Mouse (Mus musculus) spleen, postnatal 10 days (tissue): ENCODE results near the gene Iqsec1.

Source experiments
- DNase-seq, 2 experiments: peaks; one replicate each; pipeline ENCODE4 v3.0.0; 2021 to 2022; ENCODE audit warnings: low spot score in 2 of 2

Iqsec1 gene

DNA sequence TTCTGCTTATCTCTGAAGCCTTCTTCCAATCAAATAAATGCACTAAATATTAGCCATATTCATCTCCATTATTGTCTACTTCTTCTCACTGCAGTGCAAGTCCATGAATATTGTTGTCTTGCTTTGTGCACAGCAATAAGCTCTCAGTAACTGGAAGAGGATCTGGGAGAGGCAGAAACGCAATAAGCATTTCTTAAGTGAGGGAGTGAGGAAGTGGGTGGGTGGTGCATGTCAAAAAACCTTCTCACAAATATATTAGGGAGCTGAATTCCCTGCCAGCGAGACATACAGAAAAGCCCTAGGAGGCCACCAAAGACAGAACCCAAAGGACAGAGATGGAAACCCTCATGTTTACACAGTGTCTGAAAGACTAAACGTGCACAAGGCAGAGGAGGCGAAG lies 35.1 kb downstream of the Iqsec1 start:
- DNase-seq: no peak

DNA sequence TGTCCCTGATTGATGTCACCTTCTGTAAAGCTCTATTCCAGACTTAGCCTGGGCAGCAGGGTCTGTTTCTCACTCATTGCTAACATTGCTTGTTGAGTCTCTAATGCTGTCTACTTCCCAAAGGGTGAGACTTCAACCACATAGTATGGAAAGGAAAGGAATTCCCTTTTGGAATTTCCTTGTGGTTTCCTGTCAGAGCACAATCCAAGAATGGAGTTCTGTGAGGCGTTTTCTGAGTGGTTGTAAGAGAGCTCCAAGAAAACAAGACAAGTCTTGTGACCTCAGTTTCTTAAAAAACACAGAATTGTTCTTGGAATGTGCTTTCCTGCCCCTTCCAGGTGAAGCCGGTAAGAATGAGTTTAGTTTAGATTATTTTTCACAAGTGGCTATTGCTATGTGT lies 37.5 kb downstream of the Iqsec1 start:
- DNase-seq: no peak

DNA sequence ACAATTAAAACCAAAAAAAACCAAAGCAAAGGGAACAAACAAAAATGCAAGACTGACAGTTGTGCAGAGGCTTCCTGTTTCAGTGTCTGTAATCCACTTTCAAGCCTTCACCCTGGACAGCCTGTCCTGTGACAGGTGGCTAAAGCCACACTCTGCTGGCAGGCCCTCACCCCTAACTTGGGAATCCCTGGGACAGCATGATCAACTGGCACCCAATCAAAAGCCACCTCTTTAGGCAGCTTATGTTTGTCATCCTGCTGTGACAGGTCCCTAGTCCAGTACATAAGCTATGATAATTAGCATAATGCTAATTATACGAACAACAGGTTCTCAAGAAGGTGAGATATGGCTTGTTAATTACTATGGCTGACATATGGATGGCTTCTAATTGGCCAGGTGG lies 40.4 kb downstream of the Iqsec1 start:
- DNase-seq: no peak

DNA sequence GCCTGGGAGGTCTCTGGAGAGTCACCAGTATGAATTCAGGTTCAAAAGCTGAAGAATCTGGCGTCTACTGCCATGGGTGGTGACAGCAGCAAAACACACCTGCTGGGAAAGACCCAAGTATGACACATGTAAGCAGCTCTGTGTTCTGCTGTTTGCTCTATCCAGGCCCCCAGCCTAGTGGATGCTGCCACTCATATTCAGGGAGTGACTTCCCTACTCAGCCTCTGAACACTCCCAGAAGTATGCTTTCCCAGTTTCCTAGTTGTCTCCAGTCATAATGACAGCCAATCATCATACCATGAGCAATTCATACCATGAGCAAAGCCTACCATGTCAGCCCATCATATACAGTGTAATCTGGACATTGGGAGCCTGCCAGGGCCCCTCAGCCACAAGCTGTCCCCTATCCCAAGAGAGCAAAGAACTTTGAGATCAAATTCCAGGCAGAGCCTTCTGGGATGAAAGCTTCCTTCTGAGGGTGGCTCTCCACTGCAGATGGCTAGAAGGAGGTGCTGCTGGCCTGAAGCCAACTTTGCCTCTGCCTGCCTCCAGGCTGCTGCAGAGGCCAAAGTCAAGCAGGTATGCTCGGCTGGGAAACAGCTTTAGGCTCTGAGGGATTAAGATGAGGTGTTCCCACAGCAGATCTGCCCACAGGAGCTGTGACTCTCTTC lies 42.8 kb downstream of the Iqsec1 start:
- DNase-seq: no peak

DNA sequence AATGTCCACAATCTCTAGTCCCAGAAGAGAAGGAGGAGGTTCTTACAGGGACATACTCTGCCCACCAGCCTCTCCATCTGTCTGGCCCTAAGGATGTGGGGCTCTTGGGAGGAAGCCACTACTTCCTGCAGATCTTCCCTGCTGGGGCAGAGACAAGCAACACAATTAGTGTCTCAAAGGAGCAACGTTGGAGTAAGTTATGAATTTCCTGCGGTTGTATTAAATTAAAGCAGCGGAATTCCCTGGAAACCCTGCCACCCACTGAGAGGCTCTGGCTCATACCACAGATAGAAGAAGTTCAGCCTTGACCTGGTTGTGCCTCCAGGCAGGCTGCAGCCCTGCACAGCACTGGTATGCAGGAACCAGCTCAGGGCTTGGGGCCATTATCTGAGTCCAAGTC lies 47.2 kb downstream of the Iqsec1 start:
- DNase-seq: no peak

DNA sequence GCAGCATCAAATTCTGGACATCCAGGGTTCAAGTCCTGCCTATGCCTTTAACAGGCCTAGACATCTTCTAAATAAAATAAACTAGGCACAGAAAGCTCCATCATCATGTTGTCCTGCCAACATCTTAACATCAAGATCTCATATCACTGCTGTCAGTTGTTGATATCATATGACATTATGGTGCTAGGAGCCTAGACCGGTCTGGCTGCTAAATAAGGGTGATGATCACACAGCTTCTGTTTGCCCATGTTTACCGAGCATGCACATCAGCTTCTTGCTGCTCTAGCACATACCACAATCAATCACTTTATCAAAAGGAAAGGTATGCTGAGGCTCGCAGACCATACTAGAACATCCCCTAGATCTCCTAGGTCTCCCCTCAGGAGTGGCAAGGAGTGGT lies 54.8 kb downstream of the Iqsec1 start:
- no peak for DNase-seq

DNA sequence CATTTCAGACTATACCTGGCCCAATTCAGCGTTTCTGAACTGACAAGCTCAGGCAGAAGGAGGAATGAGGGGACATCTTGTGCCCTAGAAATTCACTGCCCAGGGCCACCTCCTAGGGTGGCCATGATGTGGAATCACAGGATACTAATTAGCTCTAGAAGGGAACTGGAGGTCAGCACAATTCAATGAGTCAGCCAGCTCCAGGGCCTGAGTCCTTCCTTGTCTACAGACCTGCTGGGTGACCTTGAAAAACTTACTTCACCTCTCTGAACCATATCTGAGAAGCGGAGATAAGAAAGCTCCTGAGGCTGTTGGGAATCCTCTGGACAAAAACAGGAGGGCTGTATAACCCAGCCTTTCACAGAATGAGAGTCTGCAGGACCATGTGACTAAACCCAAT lies 59.7 kb downstream of the Iqsec1 start:
- no peak for DNase-seq

DNA sequence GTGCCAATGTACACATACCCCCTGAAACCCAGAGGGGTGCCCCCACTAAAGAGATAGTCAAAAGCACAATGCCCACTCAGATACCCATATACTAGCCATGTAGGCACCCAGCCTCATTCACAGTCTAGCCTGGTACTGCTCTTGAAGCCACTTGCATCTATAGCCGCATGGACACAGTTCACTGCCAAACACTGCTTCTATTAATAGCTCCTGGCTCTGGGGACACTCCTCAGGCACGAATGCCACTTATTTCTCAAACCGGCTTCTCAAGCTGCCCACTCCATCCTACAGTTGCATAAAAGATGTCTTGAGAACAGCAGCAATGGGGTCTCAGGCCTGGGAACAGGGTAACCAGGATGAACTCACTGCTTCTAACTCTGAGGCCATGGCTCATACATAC lies 63.0 kb downstream of the Iqsec1 start:
- no peak for DNase-seq

DNA sequence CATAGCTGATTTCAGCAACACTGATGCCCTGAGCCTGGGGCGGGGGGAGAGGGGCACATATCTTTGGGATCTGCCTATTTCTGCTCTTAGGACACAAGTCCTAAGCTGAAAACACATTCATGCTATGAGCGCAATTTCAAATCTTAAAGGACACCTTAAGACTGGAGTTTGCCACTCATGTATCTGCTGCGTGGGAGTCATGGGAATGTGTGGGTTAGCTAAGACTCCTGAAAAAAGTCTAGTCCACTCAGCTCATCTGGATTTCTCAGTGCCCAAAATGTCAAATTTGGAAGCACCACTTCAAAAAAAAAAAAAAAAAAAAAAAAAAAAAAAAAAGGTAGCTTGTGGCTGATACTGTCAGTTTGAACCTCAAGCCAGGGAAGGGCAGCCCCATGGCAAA lies 63.7 kb downstream of the Iqsec1 start:
- no peak for DNase-seq

DNA sequence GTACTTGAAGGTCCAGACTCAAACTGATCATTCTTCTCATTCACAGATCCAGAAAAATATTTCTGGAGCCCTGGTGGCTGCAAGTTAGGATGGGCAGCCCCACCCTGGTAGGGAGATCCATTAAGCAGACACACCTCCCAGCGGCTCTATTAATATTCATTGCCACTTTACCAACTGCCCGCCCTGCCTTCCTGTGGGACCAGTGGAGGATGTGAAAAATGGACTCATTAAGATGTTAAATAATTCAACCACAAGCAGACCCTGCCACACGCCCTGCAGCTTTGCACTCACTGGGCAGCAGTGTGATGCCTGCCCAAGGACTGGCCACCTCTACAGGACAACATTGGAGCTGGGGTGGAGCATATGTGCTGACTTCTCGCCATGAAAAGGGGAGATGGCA lies 64.1 kb downstream of the Iqsec1 start:
- DNase-seq: no peak

DNA sequence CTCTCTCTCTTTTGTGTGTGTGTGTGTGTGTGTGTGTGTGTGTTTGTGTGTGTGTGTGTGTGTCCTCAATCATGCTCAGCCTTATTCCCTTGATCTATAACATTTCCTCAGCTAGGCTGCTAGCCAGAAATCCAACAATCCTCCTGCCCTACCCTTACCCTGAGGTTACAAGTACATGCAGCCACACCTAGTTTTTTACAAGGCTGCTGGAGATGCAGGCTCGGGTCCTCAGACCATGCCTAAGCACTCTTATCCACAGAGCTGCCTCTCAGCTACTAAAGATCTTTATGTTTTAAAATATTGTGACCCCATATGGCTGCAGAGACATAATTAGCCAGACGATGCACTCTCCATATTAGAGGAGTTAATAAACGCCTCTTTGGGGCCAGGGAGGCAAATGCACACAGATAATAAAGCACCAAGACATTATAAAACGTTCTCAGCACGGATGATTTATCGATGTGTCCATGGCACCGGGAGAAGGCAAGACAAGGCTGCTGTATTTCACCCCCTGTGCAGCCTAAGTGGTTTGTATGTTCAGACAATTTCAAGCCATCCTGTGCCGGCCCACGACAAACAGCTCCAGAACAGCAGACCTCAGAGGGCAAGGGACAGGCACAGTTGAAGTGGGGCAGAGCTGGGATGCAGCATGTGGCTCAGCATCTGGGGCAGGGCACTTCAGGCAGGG lies 67.1 kb downstream of the Iqsec1 start:
- DNase-seq: no peak

DNA sequence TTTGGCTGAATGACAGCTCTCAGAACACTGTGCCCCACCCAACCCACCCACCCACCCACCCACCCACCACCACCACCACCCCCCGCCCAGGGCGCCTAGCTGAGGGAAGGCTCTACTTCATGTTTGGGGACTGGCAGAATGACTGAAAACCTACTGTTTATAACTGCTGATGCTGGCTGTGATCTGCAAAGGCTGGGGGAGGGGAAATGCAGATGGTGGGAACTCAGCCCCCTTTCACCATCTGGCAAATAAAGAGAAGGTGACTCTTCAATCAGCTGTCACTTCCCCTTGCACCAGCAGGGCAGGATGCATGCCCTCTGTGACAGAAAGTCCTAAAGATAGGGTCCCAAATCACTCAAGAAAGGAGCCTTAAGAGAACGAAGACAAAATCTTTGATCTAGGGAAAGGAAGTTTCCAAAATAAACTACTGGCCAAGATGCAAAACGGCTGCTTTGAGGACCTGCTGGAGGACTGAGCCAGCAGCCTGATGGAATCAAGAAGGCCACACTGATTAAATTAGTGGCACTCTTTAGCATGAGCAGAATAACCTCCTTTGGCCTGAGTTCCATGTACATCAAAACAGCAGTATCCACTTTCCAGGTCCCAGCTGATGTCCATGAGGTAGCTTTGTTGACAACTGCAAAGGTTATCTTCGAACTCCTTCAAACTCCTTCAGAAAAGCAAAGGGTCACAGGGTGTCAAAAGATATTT lies 67.8 kb downstream of the Iqsec1 start:
- no peak for DNase-seq

DNA sequence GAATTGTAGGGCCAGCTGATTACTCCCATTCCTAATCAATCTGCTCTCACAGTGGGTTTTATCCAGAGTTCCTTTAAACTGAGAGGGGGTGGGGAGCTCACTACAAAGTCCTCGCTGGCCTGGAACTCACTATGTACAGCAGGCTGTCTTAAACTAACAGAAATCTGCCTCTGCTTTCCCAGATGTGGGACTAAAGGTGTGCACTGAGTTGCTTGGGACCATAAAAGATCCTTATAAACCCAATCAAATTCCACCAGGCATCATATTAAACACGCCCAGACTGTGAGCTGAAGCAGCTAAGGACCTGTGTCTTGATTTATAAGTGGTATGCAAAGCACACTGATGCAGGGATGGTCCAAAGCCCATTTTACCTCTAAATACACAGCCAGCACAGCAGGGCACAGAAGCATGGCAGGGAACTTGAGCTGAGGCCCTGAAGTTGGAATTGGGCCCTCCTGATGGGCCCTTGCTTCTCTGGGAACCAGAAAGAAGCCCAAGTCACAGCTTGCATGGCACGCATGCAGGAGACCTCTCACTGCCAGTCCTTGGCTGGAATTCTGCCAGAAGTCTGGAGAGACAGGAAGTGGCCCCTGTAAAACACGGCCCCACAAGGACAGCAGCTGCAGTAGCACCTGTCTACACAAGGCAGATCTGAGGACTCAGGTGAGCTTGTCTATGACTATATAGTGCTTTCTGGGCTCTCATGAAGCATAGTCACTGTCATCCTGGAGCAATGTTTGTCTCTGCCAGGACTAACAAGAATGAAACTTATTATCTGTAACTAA lies 68.7 kb downstream of the Iqsec1 start:
- DNase-seq: no peak

DNA sequence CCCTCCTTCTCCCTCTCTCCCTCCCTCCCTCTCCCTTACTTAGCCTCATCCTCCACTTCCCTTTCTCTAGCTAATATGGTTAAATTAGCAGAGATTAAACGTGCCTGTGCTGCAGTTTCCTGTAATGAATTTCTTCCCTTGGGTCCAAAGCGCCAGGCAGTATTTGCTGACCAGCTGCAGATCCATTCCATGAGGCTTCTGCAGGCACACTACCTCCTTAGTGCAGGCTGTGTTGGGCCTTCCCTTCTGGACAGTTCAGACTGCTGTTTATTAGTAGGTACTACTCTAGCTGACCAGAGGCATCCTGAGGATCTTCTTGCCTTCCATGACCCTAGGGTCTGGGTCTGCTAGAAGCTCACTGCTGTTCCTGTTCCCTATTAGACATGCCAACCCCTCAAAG lies 72.9 kb downstream of the Iqsec1 start:
- DNase-seq: no peak

DNA sequence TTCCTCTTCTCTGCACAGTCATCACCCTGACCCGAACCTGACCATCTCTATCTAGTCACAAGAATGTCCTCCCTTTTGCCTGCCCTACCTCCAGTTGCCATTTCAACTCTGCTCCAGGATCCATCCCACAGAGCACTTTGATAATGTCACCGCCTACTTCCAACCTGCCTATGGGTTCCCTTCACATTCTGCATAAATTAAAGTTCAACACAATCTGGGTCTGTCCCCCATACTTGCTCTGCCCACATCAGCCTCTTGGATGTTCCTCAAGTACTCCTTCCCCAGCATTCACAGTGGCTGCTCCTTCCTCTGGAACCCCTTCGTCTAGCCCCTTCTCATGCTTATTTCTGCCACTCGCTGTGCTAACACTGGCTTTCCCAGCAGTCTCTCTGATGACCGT lies 74.7 kb downstream of the Iqsec1 start:
- no peak for DNase-seq

DNA sequence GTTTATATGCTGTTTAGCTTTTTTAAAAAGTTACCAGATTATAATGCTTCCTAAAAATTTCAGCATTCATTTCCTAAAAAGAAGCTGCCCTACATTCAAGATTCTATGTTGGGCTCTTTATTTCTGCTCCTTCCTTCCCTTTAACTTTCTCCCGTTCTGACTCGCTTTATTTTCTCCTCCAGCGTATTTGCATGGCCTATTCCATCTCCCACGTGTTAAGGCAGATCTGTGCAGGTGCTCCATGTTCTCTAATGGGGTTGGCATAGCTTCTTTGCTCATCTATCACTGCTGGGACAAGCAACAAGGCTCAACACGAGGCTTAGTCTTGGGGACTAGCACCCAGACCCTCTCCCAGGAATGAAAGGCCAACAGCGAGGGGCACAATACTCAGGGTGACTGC lies 75.7 kb downstream of the Iqsec1 start:
- no peak for DNase-seq

DNA sequence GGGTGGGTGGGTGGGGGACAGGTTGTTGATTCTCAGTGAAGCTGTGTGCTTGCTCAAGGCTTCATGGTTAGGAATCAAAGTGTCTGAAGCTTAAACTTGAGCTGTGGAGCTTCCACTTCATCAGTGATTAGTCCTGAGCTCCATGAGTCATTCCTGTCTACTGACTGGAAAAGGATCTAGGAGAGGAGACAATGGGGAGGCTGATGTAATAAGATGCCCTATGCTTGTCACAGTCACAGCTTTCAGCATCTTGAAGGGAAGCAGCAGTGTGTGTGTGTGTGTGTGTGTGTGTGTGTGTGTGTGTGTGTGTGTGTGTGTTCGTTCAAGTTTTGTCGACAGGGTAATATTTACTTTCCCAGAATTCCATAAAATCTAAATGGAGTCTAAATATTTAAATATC lies 84.3 kb downstream of the Iqsec1 start:
- DNase-seq: no peak

DNA sequence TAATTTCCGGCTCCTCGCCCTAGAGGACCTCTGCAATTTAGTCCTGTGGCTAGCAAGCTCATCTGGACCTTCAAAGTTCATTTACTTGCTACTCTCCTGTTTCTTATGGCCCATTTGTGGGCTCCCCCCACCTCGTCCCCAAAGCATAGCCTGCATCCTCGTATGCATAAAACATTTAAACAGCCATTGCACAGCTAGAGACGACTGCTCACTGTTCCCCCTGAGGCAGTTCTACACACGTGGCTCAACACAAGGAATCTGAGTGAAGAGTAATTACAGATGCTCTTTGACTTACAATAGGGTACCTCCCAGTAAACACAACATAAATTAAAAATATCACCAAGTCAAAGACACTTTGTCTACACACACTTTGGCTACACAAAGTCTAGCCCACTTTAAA lies 88.2 kb downstream of the Iqsec1 start:
- no peak for DNase-seq

DNA sequence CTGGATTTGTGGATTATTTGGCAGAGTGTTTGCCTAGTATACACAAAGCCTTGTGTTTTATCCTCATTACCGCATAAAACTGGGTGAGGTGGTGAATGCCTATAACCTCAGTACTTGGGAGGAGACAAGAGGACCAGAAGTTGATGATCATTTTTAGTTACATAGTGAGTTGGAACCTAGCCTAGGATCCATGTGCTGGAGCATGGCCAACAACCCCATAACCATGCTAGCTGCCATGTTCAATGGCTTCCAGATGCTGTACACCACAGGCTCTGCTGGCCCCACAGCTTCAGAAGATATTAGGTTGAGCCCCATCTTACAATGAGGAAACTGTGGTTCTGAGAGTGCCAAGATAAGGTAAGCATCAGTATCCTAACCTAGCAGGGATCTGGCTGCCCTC lies 89.2 kb downstream of the Iqsec1 start:
- no peak for DNase-seq

DNA sequence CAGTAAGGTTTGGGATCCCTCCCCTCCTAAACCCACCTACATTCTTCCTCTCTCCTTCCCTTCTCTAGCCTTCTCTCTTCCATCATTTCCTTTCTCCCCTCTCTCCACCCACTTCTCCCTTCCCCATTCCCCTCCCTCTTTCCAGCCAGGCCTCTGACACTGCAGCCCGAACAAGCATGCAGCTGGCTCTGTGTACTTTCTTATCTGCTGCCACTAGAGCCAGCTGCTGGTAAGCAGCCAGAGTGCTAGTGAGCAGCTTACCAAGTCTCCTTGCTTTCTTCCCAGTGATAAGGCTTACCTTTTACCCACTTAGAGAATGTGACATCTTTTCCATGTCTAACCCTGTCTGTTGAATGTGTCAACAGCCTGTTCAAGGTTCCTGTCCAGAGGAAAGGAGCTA lies 90.4 kb downstream of the Iqsec1 start:
- no peak for DNase-seq

DNA sequence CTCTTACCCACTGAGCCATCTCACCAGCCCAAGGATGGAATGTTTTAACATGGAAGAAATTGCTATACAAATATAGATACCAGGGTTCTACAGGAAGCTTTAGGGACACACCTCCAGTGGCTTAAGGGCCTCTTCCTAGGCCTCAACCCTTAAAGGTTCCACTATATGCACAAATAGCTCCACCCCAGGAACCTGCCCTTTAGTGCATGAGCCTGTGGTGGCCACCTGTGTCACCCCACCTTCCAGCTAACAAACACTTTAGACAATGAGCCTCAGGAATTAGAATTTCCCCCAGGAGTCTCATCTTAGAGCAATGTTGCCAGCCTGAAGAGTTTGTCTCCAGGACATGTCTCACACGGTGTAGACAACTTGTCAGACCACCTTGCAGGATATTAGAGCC lies 96.1 kb downstream of the Iqsec1 start:
- DNase-seq: no peak
